Mouse (Mus musculus): ENCODE measurements around the gene Olfr223. TPM values are rescaled to one million over a fixed set of nuclear protein-coding genes. Genes with fewer than 3 reads are reported as not detected.

The Olfr223 gene
- total and polyA plus RNA-seq, 3 experiments, result not detected

DNA sequence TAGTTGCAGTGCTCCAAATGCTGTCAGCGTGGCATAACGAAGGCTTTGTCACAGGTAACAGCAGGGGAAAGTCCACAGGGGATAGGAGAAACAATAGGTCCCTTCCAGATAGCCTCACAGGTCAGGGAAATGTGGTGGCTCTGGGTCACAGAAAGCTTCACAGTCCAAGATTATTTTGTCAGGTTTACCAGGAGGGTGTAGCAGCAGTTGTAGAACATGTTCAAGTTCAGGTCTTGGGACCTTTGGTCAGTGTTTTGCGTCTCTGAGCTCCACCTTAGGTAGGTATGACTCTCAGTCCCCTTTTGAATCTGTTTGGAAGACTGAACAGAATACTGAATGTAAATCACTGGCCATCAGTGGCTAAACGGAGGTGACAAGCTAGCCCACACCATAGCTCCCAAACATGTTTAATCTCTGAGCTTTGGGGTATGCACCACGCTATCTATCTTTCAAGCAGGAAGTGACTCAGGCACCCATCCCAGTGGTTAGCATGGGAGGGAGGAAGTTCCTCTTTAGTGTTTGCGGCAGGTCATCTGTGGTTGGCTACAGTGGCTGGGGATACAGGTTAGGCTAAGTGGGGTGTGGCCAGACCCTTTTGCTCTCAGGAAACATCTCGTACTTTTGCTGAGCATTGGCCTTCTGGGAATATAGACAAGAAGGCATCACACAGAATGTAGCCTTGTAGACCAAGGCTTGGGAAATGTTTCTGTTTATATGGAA is 43.8 kb upstream of the Olfr223 start (continued):
- no peak; the same call in 1 of the 2 replicates for TF ChIP-seq ZKSCAN1 (IDR thresholded peaks at IDR 0.05; ENCODE audit: low read depth, low read length)
- no peak for TF ChIP-seq POLR2AphosphoS5 (IDR thresholded peaks at IDR 0.05; ENCODE audit: borderline replicate concordance, low read depth, low read length)
- TF ChIP-seq ZMIZ1 (IDR thresholded peaks at IDR 0.05; ENCODE audit: low read depth, low read length), result peak; percentile 63

DNA sequence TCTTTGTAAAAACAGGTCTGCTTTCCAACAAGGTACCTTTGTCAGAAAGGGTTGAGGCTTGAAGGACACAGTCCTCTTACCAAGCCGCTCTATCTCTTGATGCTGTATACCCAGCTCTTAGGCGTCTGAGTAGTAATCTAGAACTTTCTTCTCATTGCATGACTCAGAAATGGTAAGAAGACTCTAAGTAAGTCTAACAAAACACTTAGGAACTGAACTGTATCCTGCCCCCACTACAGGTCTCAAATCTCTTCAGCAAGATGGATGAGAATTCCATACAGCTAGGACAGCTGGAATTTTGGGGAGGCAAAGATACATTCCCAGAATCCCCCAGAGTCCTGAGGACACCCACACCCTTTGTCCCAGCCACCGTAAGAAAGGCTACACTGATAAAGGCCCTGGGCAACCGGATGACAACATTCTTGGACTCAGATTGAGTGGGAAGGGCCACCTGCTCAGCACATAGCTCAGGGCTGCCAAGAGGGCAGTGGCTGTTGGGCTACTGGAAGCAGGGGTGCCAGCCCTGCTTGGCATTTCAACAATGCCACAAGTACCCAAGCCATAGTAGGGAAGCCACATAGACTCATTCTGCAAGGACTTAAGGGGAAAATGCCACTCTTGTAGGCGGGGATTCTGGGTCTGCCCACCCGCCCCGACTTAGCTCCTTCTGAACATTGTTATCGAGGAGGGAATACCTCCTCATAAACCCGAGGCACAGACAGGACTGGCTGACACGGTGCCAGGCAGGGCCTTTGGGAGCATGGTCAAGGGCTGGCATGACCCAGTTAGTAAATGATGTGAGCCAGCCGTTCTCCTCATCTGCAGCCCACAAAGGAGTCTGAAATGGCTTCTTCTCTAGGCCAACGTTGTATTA is 43.0 kb upstream of the Olfr223 start:
- no peak for DNase-seq (ENCODE audit: low read depth, low spot score)
- Histone ChIP-seq H3K79me2 (ENCODE audit: control insufficient read depth, insufficient read depth, low read length, poor library complexity) (no peaks in the 10 kb centered on the region), H3K36me3 (ENCODE audit: control insufficient read depth in 1 of 2, insufficient read depth in 2 of 2, low read length in 2 of 2) (peaks cover 0 to 20% of the 10 kb centered on the region in 2 experiments; a peak in 2 of 4 replicates), H3K4me3 (ENCODE audit: control insufficient read depth in 1 of 2, insufficient read depth in 1 of 2, low read depth in 2 of 2, low read length in 2 of 2) (no peak overlapping the region), H3K9ac (ENCODE audit: control insufficient read depth, low read depth, low read length, poor library complexity, severe bottlenecking) (no peak overlapping the region), H3K4me1 (ENCODE audit: control insufficient read depth in 1 of 2, insufficient read depth in 2 of 2, low read length in 2 of 2) (peaks cover 8 to 29% of the 10 kb centered on the region in 2 experiments), H3K27me3 (ENCODE audit: control insufficient read depth in 1 of 2, insufficient read depth in 2 of 2, low read length in 2 of 2) (no peaks in the 10 kb centered on the region), H3K27ac (ENCODE audit: control insufficient read depth, low read depth, low read length) (no peak overlapping the region; the same call in 1 of the 2 replicates), H3K9me3 (replicated peaks; ENCODE audit: insufficient read depth, low read length) (no peaks in the 10 kb centered on the region)
- TF ChIP-seq KAT2A (conservative IDR thresholded peaks at IDR 0.05; ENCODE audit: low read depth, low read length) (no peak), POLR2AphosphoS2 (IDR thresholded peaks at IDR 0.05; ENCODE audit: low read length) (no peak), E2F4 (IDR thresholded peaks at IDR 0.05; ENCODE audit: borderline replicate concordance, low read depth, low read length) (no peak), EP300 (IDR thresholded peaks at IDR 0.05; ENCODE audit: low read depth in 1 of 2, low read length in 2 of 2) (no peak), ZNF384 (IDR thresholded peaks at IDR 0.05; ENCODE audit: low read depth, low read length) (no peak), UBTF (IDR thresholded peaks at IDR 0.05; ENCODE audit: borderline replicate concordance, insufficient read depth, low read depth, low read length) (no peak)

DNA sequence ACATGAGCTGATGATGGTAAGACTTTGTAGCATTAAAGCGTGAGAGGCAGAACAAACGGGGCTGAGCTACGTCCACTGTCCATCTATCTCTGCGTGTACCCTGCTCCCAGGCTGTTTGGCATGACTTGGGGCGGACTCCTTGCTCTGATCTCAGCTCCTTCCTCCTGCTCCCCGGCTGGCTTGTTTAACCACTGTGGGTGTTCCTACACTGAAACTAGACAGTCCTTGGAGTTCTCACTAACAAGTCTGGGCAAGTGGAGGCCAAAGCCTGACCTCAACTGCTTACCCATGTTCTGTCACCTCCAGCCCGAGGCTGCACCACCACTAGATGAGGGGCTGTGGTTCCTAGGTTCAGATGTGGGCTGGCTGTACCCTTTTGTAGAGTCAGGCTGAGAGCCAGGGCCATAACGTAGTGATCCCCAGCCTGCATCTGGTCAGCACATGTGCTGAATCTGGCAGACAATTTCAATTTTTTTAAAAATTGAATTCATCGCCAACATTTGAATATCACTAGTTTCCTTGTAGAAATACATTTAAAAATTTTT is 42.2 kb upstream of the Olfr223 start:
- H3K79me2 ChIP-seq (ENCODE audit: control insufficient read depth, insufficient read depth, low read length, poor library complexity), result no peaks in the 10 kb centered on the region
- no peak for DNase-seq (ENCODE audit: low read depth, low spot score)
- peaks cover 0 to 3% of the 10 kb centered on the region in 2 experiments; a peak in 1 of 4 replicates for H3K27me3 ChIP-seq (ENCODE audit: control insufficient read depth in 1 of 2, insufficient read depth in 2 of 2, low read length in 2 of 2)
- TF ChIP-seq ZMIZ1 (IDR thresholded peaks at IDR 0.05; ENCODE audit: low read depth, low read length) (no peak), USF1 (IDR thresholded peaks at IDR 0.05; ENCODE audit: low read depth, low read length) (no peak), ZNF384 (IDR thresholded peaks at IDR 0.05; ENCODE audit: low read depth, low read length) (no peak), EP300 (IDR thresholded peaks at IDR 0.05; ENCODE audit: low read depth in 1 of 2, low read length in 2 of 2) (no peak), MXI1 (IDR thresholded peaks at IDR 0.05; ENCODE audit: low read depth, low read length) (no peak), BHLHE40 (IDR thresholded peaks at IDR 0.05; ENCODE audit: borderline replicate concordance, low read depth, low read length) (no peak), CHD1 (IDR thresholded peaks at IDR 0.05; ENCODE audit: low read depth, low read length) (no peak), CTCF (IDR thresholded peaks at IDR 0.05 in 2 of 3, conservative IDR thresholded peaks at IDR 0.05 in 1 of 3; ENCODE audit: control insufficient read depth in 1 of 3, insufficient read depth in 1 of 3, low read depth in 2 of 3, low read length in 3 of 3, poor library complexity in 1 of 3, severe bottlenecking in 1 of 3) (no peak), TCF12 (IDR thresholded peaks at IDR 0.05; ENCODE audit: low read depth, low read length) (no peak), MAZ (IDR thresholded peaks at IDR 0.05; ENCODE audit: low read depth, low read length) (no peak), ELF1 (IDR thresholded peaks at IDR 0.05; ENCODE audit: low read depth, low read length) (no peak), MAFK (IDR thresholded peaks at IDR 0.05; ENCODE audit: borderline replicate concordance, low read depth, low read length) (no peak), USF2 (IDR thresholded peaks at IDR 0.05; ENCODE audit: borderline replicate concordance in 1 of 2, insufficient read depth in 1 of 2, low read depth in 1 of 2, low read length in 2 of 2) (no peak), RAD21 (IDR thresholded peaks at IDR 0.05; ENCODE audit: low read depth, low read length) (no peak), ETS1 (IDR thresholded peaks at IDR 0.05; ENCODE audit: low read depth, low read length) (no peak)
- peaks cover 8 to 29% of the 10 kb centered on the region in 2 experiments for H3K4me1 ChIP-seq (ENCODE audit: control insufficient read depth in 1 of 2, insufficient read depth in 2 of 2, low read length in 2 of 2)
- H3K9ac ChIP-seq (ENCODE audit: control insufficient read depth, low read depth, low read length, poor library complexity, severe bottlenecking), result no peak overlapping the region
- H3K4me3 ChIP-seq (ENCODE audit: control insufficient read depth in 1 of 2, insufficient read depth in 1 of 2, low read depth in 2 of 2, low read length in 2 of 2), result no peak overlapping the region
- H3K9me3 ChIP-seq (replicated peaks; ENCODE audit: insufficient read depth, low read length), result no peaks in the 10 kb centered on the region
- peaks cover 0 to 20% of the 10 kb centered on the region in 2 experiments; a peak in 2 of 4 replicates for H3K36me3 ChIP-seq (ENCODE audit: control insufficient read depth in 1 of 2, insufficient read depth in 2 of 2, low read length in 2 of 2)
- no peak overlapping the region for H3K27ac ChIP-seq (ENCODE audit: control insufficient read depth, low read depth, low read length)

Measured in MEL (cell line).